Mouse (Mus musculus) limb, embryonic 15.5 days (tissue): ENCODE data around the gene Med9. TPM values are rescaled to one million over a fixed set of nuclear protein-coding genes. Genes with fewer than 3 reads are reported as not detected.
A peak's percentile ranks its signal among the peaks of the same experiment; 100 is the strongest.

Source experiments
- ATAC-seq: fragments of 200-750 bp; cut with Nextera tagmentation; 2 replicates; pipeline ENCODE4 v1.8.0; 2017; ENCODE audit warnings: low read depth, moderate TSS enrichment; ENCODE audit not compliant: insufficient number of reproducible peaks, low FRiP score, low TSS enrichment
- H3K27ac ChIP-seq: fragments of 300-500 bp; sonication (generic); 2 replicates; pipeline ENCODE4 v1.5.1; 2015; ENCODE audit warnings: moderate library complexity, mild to moderate bottlenecking, inconsistent platforms
- H3K27me3 ChIP-seq: fragments of 300-500 bp; sonication (generic); 2 replicates; pipeline ENCODE4 v1.6.1; 2015; ENCODE audit warnings: inconsistent platforms
- H3K36me3 ChIP-seq: fragments of 300-500 bp; sonication (generic); 2 replicates; pipeline ENCODE4 v1.6.1; 2015; ENCODE audit warnings: inconsistent platforms
- H3K4me1 ChIP-seq: fragments of 300-500 bp; sonication (generic); 2 replicates; pipeline ENCODE4 v1.6.1; 2015; ENCODE audit warnings: inconsistent platforms
- H3K4me2 ChIP-seq: fragments of 300-500 bp; sonication (generic); 2 replicates; pipeline ENCODE4 v1.6.1; 2015; ENCODE audit warnings: mild to moderate bottlenecking, inconsistent platforms
- H3K4me3 ChIP-seq: fragments of 300-500 bp; sonication (generic); 2 replicates; pipeline ENCODE4 v1.5.1; 2015; ENCODE audit warnings: mild to moderate bottlenecking, inconsistent platforms
- H3K9ac ChIP-seq: fragments of 300-500 bp; sonication (generic); 2 replicates; pipeline ENCODE4 v1.6.1; 2015; ENCODE audit warnings: inconsistent platforms
- H3K9me3 ChIP-seq: fragments of 300-500 bp; sonication (generic); 2 replicates; pipeline ENCODE4 v1.6.1; 2016; ENCODE audit warnings: inconsistent platforms
- WGBS: fragments of 180-500 bp; shearing (Covaris S2); methylation state at CpG from one replicate; pipeline ENCODE4 v1.1.7; 2015; 5-methylcytosine and 5-hydroxymethylcytosine counted together
- polyA plus RNA-seq: library from polyadenylated mRNA; unstranded; fragments of >200 nt; fragmentation: Nextera tagmentation; extraction: Ambion mirVana; gene quantifications from 2 replicates; pipeline ENCODE4 v1.2.1, GENCODE M21; 2015

Gene Med9
- polyA plus RNA-seq, 1 experiment from 2014 or later, result 35.0 TPM

DNA sequence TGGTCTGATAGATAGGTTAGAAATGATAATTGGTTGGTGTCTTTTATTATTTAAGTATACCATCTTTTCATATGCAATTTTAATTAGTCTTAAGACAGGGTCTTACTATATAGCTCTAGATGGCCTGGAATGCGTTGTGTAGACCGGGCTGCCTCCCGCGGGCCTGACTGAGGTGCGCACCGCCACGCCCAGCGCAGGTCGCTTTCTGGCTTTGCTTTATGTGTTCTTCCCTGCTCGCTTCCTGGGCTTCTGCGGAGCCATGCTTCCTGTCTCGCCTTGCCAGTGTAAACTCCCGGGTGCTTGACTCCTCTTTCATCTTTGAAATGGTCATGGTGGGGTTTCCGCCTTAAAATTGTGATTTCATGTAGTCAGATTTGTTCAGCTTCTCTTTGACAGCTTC lies 4.9 kb downstream of the Med9 start:
- Histone ChIP-seq H3K4me3 (no peak overlapping the region), H3K27ac (no peak overlapping the region), H3K4me2 (no peak overlapping the region), H3K9me3 (no peaks in the 10 kb centered on the region), H3K27me3 (no peaks in the 10 kb centered on the region), H3K4me1 (peaks cover 12% of the 10 kb centered on the region), H3K36me3 (0 out of 2 replicates have a peak, but pooled peaks cover 14% of the 10 kb centered on the region), H3K9ac (no peak overlapping the region)
- WGBS, result 80% methylated on average over 14 of the region's 14 CpGs
- ATAC-seq, result no peak

DNA sequence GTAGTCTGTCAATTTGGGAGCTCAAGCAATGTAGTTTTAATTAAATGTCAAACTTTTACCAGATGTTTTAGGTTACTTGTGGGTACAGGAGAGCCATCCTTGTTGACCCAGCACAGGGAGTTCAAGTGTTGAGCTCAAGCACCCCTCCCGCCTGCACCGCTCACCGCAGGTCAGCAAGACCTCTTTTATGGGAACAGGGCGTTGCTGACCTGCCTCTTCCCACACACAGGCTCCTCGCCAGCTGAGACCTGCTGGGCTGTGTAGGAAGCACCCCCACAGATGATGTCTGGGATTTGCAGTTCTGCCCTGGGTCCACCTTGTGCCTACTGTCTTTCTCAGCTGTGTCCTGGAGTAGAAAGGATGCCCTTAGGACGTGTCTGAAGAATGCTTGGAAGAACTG lies 8.7 kb downstream of the Med9 start:
- ATAC-seq, result no peak
- Histone ChIP-seq H3K9ac (no peak overlapping the region), H3K4me2 (no peak overlapping the region), H3K9me3 (no peaks in the 10 kb centered on the region), H3K27ac (no peak overlapping the region), H3K4me3 (no peak overlapping the region), H3K36me3 (peaks cover 28% of the 10 kb centered on the region), H3K27me3 (peaks cover under 1% of the 10 kb centered on the region; the same call in 1 of the 2 replicates), H3K4me1 (peaks cover 11% of the 10 kb centered on the region; the same call in 1 of the 2 replicates)
- WGBS, result 68% methylated on average over 6 of the region's 6 CpGs

DNA sequence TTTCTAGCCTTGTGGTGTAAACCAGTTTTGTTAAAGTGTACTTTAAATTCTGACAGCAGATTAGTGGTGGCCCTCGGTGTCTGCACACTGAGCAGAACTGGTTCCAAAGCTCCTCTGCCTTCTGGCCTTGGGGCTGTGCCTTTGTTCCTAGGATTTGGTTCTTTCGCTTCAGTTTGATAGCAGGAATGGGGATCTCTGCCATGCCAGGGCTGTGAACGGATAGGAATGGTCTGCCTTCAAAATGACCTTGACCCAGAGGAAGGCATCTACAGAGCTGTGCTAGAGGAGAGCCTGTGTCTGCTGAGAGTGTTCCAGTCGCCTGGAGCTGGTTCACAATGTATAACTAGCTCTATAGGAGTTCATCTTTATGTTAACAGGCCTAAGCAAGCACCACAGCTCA lies 11.4 kb downstream of the Med9 start:
- Histone ChIP-seq H3K27ac (no peak overlapping the region), H3K36me3 (peaks cover 37% of the 10 kb centered on the region), H3K4me3 (no peak overlapping the region), H3K9me3 (no peaks in the 10 kb centered on the region), H3K4me1 (peaks cover 20% of the 10 kb centered on the region), H3K27me3 (peaks cover 26% of the 10 kb centered on the region), H3K9ac (no peak overlapping the region), H3K4me2 (no peak overlapping the region)
- 82% methylated on average over 4 of the region's 4 CpGs for WGBS
- ATAC-seq, result no peak

DNA sequence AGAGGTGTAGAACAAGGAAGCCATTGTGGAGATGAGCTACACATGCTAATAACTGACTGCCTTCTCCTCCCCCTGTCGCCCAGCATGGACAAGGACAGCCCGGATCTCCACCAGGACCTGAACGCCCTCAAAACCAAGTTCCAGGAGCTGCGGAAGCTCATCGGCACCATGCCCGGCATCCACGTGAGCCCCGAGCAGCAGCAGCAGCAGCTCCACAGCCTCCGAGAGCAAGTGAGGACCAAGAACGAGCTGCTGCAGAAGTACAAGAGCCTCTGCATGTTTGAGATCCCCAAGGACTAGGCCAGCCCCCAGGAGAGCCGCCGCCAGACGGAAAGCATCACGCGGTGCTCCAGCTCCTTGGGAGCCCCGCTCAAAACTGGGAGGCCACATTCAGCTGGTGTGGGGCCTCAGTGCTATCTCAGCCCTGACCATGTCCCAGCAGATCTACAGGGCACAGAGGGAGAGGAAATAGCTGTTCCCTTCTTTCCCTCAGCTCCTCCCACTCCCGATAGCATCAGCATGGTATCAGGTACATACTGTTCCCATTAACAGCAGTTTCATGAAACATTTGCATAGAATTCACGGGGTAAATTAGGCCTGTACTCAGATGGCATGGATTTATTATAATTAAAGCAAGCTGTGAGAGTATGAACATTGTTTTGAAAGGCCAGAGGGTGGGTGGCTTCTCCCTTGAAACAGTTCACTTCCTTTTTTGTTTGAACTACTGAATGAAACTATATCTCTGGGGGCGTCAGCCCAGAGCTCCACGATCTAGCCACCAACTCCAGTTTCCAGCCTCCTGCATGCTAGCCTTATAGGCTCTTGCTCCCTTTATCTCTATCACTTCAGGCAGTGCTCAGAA lies 12.7 kb downstream of the Med9 start:
- H3K9ac ChIP-seq, result no peak overlapping the region
- no peak overlapping the region for H3K4me3 ChIP-seq
- ATAC-seq, result no peak
- 64% methylated on average over 20 of the region's 20 CpGs for WGBS
- H3K36me3 ChIP-seq, result peaks cover 32% of the 10 kb centered on the region
- H3K27me3 ChIP-seq, result peaks cover 30% of the 10 kb centered on the region
- H3K4me2 ChIP-seq, result no peak overlapping the region
- peaks cover 33% of the 10 kb centered on the region for H3K4me1 ChIP-seq
- H3K9me3 ChIP-seq, result no peaks in the 10 kb centered on the region
- peak overlapping the region; percentile 33; the same call in 1 of the 2 replicates for H3K27ac ChIP-seq

DNA sequence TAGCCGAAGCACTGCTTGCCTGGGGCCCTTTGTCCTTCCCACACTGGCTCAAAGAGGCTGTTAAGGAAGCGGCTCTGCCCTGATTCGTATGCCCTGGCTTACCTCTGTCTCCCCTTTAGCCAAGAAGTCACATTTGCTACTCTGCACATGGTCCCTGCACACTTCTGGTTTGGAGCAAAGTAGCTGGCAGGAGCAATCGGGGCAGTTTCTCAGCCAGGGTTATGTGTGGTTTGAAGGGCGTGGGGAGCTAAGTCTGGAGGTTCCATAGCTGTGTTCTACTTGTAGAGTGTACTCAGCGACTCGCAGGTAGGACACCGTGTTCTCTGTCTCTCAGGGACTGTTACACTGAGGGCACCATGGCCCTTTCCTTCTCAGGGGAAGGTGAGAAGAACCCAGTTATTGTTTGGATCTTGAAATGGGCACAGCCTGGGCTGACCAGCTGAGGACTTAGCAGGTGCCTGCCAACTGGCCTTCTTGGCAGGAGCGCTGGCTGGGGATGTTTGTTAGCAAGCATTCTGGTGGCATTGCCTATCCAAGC lies 13.4 kb downstream of the Med9 start:
- Histone ChIP-seq H3K36me3 (peaks cover 29% of the 10 kb centered on the region), H3K4me1 (peaks cover 38% of the 10 kb centered on the region), H3K9ac (no peak overlapping the region), H3K27ac (peak overlapping the region; percentile 29; the same call in 1 of the 2 replicates), H3K4me3 (no peak overlapping the region), H3K4me2 (no peak overlapping the region), H3K9me3 (no peaks in the 10 kb centered on the region), H3K27me3 (peaks cover 30% of the 10 kb centered on the region)
- 75% methylated on average over 9 of the region's 9 CpGs for WGBS
- no peak for ATAC-seq

DNA sequence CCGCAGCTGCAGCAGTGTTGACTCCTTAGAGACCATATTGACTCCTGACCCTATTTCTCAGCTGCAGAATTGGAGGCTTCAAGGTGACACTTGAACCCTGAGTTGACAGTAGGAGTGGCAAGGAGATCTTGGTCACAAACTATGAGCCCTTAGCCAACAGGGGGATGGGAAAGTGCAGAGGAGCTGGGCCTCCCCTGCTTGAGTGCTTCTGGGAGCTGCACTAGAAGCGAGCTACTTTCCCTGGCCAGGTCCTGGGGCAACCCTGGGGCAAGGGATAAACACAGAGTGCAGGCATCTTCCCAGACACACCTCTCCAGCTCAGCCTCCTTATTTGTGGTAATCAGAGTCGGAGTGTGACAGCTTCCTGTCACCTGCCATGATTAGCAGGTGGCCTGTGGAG lies 14.6 kb downstream of the Med9 start:
- H3K4me1 ChIP-seq, result peaks cover 38% of the 10 kb centered on the region
- H3K27me3 ChIP-seq, result peaks cover 30% of the 10 kb centered on the region
- WGBS, result 73% methylated on average over 3 of the region's 3 CpGs
- H3K4me2 ChIP-seq, result no peak overlapping the region
- H3K4me3 ChIP-seq, result no peak overlapping the region
- no peaks in the 10 kb centered on the region for H3K9me3 ChIP-seq
- peaks cover 23% of the 10 kb centered on the region for H3K36me3 ChIP-seq
- no peak for ATAC-seq
- no peak overlapping the region for H3K9ac ChIP-seq
- no peak overlapping the region for H3K27ac ChIP-seq

DNA sequence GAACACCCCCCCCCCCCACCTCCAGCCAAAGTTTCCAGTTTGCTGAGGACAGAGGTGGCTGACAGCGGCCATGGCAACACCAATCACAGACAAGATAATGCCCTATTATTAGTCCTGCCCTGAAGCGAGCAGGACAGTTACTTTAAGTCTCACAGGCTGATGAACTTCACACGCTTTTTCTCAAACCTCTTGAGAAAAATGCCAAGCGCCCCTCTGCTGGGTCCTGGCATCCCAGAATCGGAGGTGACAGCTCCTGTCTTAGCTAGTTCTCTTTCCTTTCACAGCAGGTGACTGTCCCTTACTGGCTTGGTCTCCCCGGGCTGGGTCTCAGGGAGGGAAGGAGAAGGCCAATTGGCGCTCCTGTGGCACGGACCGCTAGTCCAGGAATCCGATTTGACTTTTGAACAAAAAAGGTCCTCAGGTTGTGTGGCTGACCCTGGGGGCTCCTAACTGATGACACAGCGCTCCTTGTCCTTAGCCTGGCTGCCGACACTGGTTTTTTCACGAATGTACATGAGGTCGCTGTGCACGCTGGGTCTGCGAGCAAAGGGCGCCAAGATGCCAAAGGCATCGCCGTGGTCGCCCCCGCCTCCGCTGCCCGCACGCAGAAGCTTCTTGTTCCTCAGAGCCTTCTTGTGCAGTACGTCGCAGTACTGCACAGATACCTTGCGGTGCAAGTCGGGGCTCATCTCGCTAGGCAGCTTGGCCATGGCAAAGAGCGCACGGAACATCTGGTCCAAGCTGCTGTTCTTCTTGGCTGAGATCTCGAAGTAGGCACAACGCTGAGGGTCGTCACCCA lies 15.6 kb downstream of the Med9 start:
- peaks cover 38% of the 10 kb centered on the region for H3K4me1 ChIP-seq
- peaks cover 30% of the 10 kb centered on the region for H3K27me3 ChIP-seq
- 10% methylated on average over 34 of the region's 34 CpGs for WGBS
- peaks cover 23% of the 10 kb centered on the region for H3K36me3 ChIP-seq
- H3K9me3 ChIP-seq, result no peaks in the 10 kb centered on the region
- H3K4me2 ChIP-seq, result peak overlapping the region; percentile 95
- H3K9ac ChIP-seq, result 0 out of 2 replicates have a peak overlapping the region, but pooled peaks have one; percentile 44
- ATAC-seq, result no peak
- no peak overlapping the region for H3K27ac ChIP-seq
- H3K4me3 ChIP-seq, result peak overlapping the region; percentile 49

DNA sequence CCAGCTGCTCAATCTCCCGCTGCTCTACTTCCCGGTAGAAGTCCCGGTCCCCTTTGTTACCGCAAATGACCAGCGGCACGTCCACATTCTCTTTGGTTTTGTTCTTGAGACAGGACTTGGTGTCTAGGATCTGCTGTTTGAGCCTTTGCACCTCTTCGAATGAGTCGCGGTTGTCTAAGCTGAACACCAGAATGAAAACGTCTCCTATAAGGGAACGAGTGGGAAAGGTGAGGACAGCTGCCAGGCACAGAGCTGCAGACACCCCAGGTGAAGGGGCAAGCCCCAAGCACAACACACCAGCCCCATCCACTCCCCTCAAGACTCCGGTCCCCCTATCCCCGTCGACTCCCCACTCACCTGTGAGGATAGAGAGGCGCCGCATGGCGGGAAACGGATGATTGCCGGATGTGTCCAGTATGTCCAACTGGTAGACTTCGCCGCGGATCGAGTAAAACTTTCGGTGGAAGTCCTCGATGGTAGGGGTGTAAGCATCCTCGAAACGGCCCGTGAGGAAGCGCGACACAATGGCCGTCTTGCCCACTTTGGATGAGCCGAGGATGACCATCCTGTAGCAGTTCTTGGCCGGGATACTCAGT lies 16.3 kb downstream of the Med9 start:
- no peak for ATAC-seq
- Histone ChIP-seq H3K27me3 (peaks cover 30% of the 10 kb centered on the region), H3K4me2 (peak overlapping the region; percentile 95), H3K36me3 (peaks cover 23% of the 10 kb centered on the region), H3K9ac (peak overlapping the region; percentile 44), H3K4me1 (peaks cover 38% of the 10 kb centered on the region), H3K4me3 (peak overlapping the region; percentile 49), H3K9me3 (no peaks in the 10 kb centered on the region), H3K27ac (no peak overlapping the region)
- WGBS, result 1% methylated on average over 33 of the region's 33 CpGs

DNA sequence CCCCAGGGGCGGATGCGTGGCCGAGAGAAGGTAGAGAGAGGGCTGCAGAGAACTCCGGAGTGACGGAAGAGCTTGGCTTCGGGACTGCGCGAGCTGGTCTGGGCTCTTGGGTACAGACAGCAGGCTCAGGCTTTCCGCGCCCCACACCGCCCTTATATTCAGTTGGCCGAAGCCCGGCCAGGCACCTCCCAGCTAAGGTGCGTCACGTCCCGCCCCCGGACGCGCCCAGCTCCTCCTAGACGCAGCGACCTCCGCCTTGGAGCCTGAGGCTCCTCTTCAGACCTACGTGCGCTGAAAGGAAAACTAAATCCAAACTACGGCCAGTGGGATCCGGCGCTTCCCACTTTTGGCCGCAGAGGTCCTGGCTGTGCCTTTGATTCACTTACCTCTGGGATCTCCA lies 16.8 kb downstream of the Med9 start, which contains the start of gene Rasd1:
Gene Rasd1 (minus strand): TSS at position 127 of the 400 bp plus-strand sequence.
- peak within 1 kb of the TSS; percentile 44 for H3K9ac ChIP-seq
- peaks cover 38% of the 10 kb centered on the region for H3K4me1 ChIP-seq
- peak within 1 kb of the TSS; percentile 95 for H3K4me2 ChIP-seq
- no peaks in the 10 kb centered on the region for H3K9me3 ChIP-seq
- H3K27me3 ChIP-seq, result peaks cover 30% of the 10 kb centered on the region
- peak; percentile 66 for ATAC-seq
- WGBS, result under 1% methylated on average over 28 of the region's 28 CpGs
- H3K4me3 ChIP-seq, result peak within 1 kb of the TSS; percentile 49
- H3K27ac ChIP-seq, result peak within 1 kb of the TSS; percentile 14; the same call in 1 of the 2 replicates
- peaks cover 23% of the 10 kb centered on the region for H3K36me3 ChIP-seq

DNA sequence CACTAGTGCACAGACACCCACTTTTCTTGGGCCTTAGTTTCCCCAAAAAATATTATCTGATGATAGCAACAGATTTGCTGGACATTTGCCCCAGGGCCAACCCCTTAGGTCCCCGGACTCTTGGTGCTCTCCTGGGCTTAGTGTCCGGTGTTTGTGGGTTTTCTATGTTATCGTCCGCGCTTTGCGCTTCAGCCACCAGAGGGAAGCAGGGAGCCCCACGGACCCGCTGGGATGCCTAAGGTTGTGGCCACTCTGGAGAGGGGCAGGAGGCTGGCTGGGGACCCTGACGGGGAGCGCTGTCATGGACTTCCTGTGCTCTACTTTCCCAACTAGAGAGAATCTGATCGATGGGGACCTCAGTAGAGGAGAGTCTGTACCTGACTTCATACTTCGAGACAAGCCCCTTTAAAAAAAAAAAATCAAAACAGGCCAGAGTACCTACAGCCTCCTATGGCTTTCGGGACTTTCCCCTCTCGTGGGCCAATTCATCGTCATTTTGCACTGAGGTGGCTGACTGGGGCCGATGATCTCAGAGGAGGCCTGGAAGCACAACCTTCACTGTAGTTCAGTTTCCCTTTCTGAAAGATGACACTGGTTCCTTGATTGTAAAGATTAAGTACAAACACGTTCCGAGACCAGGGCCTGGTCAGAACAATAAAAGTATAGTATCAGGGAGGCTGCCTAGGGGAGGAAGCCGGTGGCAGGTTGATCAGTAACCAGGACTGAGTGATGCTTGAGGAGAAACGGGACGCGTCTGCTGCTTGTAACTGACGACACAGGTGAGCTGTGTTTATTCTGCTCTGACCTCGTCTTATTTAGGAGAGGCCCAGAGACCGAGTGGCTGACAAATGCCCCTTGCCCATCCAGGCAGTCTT lies 17.5 kb downstream of the Med9 start:
- ATAC-seq, result peak; percentile 41; the same call in 1 of the 2 replicates
- peak overlapping the region; percentile 14; the same call in 1 of the 2 replicates for H3K27ac ChIP-seq
- peak overlapping the region; percentile 44; the same call in 1 of the 2 replicates for H3K9ac ChIP-seq
- peaks cover 22% of the 10 kb centered on the region for H3K36me3 ChIP-seq
- peaks cover 36% of the 10 kb centered on the region for H3K4me1 ChIP-seq
- H3K27me3 ChIP-seq, result peaks cover 30% of the 10 kb centered on the region
- peak overlapping the region; percentile 49 for H3K4me3 ChIP-seq
- peak overlapping the region; percentile 95 for H3K4me2 ChIP-seq
- no peaks in the 10 kb centered on the region for H3K9me3 ChIP-seq
- WGBS, result 23% methylated on average over 25 of the region's 25 CpGs
